Mouse (Mus musculus) adipocyte (in vitro differentiated cells): ENCODE results near the gene Cd8a.
"Not testable (repeated sequence)": the region's sequence is repeated elsewhere in the genome, so short reads cannot be mapped to it uniquely, and the experiment has no call there.

Experiments used
- DNase-seq: peaks from one replicate; pipeline ENCODE4 v3.0.0-alpha.2; 2016; ENCODE audit warnings: low spot score

Gene Cd8a

GRCm38 (mm10) chr6:71373249-71373775 lies at the start of gene Cd8a:
Gene Cd8a, plus strand, starts transcription at chr6:71373427.
- DNase-seq, result no peak

DNA sequence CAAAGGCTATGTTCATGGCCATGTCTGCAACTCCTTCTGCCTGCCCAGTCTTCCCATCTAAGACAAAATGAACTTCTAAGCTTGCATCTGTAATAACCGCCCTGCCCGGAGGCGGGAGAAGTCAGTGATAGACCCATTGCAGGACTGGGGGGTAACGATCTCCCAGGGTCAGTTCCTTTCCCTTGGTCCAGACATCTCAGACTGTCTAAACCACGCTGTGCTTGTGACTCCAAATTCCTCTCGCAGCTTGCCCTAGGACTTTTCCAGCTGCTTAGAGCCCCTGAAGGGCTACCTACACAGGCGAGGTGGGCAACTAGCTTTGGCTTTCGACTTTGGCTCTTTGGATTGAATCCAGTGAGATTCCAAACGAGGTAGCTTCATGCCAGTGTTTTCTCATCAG lies 48.4 kb upstream of the Cd8a start:
- DNase-seq, result no peak

DNA sequence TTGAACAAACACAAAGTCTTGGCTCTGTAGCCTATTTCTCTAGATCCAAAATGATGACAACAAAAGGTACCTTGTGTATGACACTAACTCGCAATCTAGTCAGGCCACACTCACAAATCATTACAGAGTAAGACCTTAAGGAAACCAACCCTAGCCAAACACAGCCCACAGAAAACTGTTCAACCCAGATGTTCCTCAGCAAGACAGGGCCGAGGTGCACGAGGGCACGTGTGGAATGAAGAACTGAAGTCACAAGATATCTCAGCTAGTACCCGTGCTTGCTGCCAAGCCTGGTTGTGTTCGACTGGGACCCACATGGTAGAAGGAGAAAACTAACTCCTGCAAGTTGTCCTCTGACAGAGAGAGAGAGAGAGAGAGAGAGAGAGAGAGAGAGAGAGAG lies 43.3 kb upstream of the Cd8a start:
- no peak for DNase-seq

- DNase-seq, result no peak
These were observed 42.7 kb upstream of the Cd8a start for GRCm38 (mm10) chr6:71330486-71330885.

- not testable (repeated sequence) for DNase-seq
These were observed 41.7 kb upstream of the Cd8a start for GRCm38 (mm10) chr6:71331491-71331890.

GRCm38 (mm10) chr6:71332236-71332965 lies 40.8 kb upstream of the Cd8a start:
- DNase-seq, result no peak

- DNase-seq, result no peak
These were observed 40.2 kb upstream of the Cd8a start for GRCm38 (mm10) chr6:71333031-71333430.

- no peak for DNase-seq
These were observed 39.5 kb upstream of the Cd8a start for GRCm38 (mm10) chr6:71333578-71334273.

- no peak for DNase-seq
These were observed 35.6 kb upstream of the Cd8a start for GRCm38 (mm10) chr6:71337666-71338065.

GRCm38 (mm10) chr6:71338941-71339340 lies 34.3 kb upstream of the Cd8a start:
- no peak for DNase-seq

DNA sequence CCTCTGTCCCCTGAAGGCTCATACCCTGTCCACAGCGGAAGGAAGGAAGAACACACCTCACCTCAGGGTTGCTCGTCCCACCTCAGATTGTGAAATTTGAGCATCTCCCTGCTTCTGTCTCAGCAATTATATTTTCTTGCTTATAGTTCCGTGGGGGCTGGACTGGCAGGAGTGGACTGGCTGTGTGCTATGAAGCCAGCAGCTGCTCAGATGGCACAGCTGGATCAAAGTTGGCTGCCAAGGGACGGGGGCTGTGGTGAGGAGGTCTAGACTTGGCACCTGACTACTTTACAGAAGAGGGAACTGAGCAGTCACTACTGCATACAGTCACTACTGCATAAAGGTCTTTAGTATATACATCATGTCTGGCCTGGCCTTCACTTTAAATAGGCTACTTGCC lies 33.9 kb upstream of the Cd8a start:
- DNase-seq, result no peak

DNA sequence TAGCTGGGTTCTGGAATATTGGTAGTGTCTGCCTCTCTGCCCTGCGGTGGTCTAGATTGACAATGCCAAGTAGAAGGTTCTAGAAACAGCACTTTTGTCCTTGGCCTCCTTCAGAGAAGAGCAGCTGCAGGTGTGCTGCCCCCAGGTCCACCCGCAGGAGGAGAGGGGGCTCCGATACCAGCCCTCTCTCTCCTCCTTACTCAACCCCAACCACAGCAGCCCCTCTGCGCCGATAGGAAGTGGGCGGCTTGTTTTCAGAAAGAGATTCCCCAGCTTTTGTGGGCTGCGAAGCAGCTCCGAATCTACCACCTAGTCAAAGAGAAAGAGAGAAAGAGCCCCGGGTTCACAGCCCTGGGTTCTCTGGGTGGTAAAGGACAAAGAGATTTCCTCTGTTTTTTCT lies 32.0 kb upstream of the Cd8a start:
- DNase-seq, result no peak

DNA sequence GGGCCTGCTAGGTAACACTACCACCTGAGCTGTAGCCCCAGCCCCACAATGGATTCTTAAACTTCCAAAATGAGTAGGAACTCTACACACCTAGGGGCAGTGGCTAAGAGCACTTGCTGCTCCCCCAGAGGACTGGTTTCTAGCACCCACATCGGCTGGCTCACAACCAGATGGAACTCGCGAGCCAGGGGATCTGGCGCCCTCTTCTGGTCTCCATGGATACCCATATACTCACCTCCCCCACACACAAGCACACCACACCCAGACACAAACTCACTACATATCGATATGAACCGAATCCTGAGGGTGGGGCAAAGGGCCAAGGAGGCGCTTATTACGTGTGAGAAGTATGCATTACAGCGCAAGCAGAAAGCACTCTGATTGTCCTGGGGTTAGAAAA lies 25.2 kb upstream of the Cd8a start:
- DNase-seq, result no peak

- no peak for DNase-seq
These were observed 22.0 kb upstream of the Cd8a start for GRCm38 (mm10) chr6:71351201-71351600.

- no peak for DNase-seq
These were observed 21.0 kb upstream of the Cd8a start for GRCm38 (mm10) chr6:71352201-71352600.

DNA sequence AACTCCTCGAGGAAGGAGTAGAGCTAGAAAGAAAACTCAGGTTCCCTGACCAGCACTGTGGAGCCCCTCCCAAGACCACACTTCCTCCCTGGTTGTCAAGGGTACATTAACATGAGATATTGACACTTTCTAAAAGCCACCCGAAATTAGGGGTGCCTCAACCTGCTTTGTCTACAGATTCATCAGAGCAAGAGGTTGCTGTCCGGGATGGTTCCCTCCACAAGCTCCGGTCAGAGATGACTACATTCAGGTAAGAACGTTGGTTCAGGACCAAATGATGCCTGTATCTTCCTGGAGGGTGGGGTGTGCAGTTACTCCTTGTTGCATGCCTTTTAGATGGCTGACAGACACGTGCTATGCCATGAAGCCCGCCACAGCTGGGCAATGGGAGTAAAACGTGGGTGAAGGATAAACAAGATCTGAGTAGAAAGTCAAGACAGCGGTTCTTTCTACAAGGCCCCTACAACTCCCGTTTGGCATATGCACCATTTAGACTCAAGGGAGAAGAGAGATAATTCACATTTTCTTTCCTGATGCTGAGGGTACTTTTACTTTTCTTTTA lies 20.3 kb upstream of the Cd8a start:
- no peak for DNase-seq

DNA sequence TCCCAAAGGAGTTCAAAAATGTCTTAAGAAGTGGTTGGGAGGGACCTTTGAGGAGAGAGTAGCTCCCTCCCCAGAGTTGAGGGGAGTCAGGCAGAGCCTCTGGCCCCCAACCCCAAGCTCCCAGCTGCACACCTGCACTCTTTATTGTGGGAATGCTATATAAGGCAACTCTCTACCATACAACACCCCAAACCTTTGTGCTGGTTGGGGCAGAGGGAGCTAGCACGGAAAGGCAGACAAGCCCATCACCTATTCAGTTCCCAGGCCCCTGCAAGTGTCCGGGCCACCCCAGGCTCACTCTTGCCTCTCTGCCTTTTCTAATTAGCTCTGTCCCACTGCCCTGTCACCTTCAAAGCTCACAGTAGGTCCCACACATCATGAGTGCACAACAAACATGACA lies 19.5 kb upstream of the Cd8a start:
- DNase-seq, result no peak

GRCm38 (mm10) chr6:71357493-71357892 lies 15.7 kb upstream of the Cd8a start:
- no peak for DNase-seq

DNA sequence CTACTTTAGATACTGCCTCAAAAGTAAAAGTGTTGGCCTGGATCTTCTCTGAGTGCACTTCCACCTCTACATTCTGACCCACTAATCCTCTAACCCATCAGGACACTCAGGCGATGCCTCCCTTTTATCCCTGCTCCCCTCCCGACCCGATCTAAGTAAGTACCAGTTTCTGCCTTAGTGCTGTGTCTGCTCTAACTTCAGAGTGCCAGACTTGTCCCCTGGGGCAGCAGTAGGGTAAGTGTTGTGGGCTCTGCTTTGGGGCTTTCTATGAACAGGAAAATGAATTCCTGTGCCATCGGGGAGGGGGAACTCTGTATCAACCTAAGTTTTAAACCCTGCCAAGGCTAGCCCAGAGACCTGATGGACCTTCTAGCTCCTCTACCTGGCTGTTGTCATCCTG lies 13.0 kb upstream of the Cd8a start:
- DNase-seq, result no peak

- no peak for DNase-seq
These were observed 12.5 kb upstream of the Cd8a start for GRCm38 (mm10) chr6:71360751-71361150.

DNA sequence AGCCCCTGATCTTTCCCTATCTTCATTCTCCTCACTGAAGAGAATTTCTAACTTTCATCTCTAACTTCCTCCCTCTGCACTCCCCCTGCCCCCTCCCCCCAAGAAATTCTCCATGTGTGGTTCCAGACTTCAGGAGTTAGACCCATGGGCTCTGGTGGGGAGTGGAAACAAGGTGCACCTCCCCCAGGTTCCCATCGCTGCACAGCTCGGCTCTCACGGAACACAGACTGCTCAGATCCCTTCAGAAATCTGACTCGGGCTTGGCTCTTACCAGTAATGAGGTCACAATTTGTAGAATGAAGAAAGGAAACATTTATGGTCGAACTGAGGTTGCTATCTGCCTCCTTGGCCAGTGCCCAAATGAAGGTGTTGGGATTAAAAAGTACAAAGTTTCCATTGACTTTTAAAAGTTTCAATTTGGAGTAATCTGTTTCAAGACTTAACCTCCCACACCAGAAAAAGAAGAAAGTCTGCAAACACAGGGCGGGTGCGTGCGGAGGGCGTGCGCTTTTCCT lies 12.0 kb upstream of the Cd8a start:
- DNase-seq, result no peak

DNA sequence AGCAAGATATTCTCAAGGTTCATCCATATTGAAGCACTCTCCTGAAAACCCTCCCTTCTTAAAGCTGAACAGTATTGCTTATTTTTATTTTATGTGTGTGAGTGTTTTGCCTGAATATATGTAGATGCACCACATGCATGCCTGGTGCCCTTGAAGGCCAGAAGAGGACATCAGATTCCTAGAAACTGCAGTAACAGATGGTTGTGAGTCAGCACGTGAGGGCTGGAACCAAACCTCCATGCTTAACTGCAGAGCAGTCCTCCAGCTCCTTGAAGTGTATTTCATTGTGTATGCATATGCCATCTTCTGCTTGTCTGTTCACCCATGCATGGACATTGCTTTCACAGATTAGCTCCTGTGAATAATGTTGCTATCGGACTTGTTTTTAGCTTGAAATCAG lies 9.2 kb upstream of the Cd8a start:
- DNase-seq, result no peak

DNA sequence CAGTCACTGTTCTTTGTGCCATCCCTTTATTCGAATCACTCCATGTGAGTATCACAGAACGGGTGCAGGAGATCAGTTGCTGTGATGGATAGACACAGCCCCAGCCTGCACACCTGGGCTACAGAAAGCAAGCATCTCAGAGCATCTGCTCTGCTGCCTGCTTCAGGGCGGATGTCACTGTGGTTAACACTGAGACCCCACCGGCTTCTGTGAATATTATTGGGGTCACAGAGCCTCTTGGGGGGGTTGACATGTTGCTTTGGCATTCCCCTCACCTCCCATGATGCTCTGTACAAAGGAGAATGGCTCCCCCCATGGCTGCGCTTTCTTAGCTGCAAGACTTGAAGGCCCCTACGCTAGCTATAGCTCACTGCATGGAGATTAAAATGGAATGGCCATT lies 3.8 kb upstream of the Cd8a start:
- no peak for DNase-seq
